Mouse (Mus musculus): ENCODE results near the gene Cbr3. TPM values are rescaled to one million over a fixed set of nuclear protein-coding genes. Genes with fewer than 3 reads are reported as not detected.
A peak's percentile ranks its signal among the peaks of the same experiment; 100 is the strongest.

Gene Cbr3
- polyA plus RNA-seq, 2 experiments, result 8.1 to 11.7 TPM

DNA sequence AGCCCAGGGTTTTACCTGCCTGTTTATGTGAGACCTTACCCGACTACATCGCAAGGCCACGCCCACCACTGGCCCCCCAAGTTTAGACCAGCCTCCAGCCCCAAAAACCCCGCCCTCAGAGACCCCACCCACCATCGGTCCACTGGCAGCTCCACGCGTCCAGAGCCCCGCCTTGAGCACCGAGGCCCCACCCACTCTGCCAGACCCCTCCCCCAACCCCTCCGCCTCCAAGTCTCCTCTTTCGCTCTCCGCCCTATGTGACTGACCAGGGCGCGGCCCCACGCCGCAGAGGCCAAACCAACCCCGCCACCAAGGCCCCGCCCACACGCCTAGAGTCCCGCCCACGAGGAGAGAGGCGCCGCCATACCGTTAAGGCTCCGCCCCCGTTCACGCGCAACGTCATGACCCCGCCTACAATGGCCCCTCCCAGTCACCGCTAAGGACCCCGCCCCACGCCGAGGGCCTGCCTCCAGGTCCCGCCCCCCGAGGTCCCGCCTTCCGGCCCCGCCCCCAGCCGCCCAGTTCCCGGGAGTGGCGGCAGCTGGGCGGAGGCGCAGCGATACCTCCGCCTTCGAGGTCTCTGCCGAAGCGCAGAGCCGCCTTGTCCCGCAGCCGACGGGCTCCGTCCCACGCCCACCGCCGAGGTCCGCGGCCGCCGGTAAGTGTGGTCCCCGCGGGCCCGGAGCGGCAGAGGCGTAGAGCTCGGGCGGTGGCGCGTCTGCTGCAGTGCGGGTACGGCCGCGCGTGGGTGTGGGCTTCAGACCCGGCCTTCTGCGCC lies 28.6 kb downstream of the Cbr3 start, which contains the start of gene Dop1b:
TSS of gene Dop1b (plus strand) at position 494 of the 778 bp plus-strand sequence.
- TF ChIP-seq POLR2A (IDR thresholded peaks at IDR 0.05; ENCODE audit: borderline replicate concordance, extremely low read depth, insufficient read depth, insufficient read length), result 0 out of 2 replicates have a peak, but pooled peaks have one; percentile 57
- Histone ChIP-seq H3K4me2 (replicated peaks; ENCODE audit: low read depth, low read length, severe bottlenecking) (peak within 1 kb of the TSS; percentile 95), H3K36me3 (ENCODE audit: control insufficient read depth, insufficient read depth, low read length) (0 out of 2 replicates have a peak, but pooled peaks cover 3% of the 10 kb centered on the region), H3K4me1 (ENCODE audit: control insufficient read depth, insufficient read depth, low read length) (peaks cover 5% of the 10 kb centered on the region; the same call in 1 of the 2 replicates), H3K9me3 (ENCODE audit: control insufficient read depth, low read length) (no peaks in the 10 kb centered on the region), H3K9ac (ENCODE audit: low read depth, low read length, severe bottlenecking) (peak within 1 kb of the TSS; percentile 77), H3K27ac (replicated peaks; ENCODE audit: low read depth, low read length) (no peak within 1 kb of the TSS), H3K27me3 (ENCODE audit: control insufficient read depth, insufficient read depth, low read length) (peaks cover 10% of the 10 kb centered on the region; the same call in 1 of the 2 replicates), H3K4me3 (replicated peaks; ENCODE audit: low read length) (peak within 1 kb of the TSS; percentile 75)
- DNase-seq (ENCODE audit: low spot score) (peak; percentile 95), ATAC-seq (ENCODE audit: low FRiP score, low read depth) (peak; percentile 93)
- WGBS, result 2% methylated on average over 29 of the region's 77 CpGs

DNA sequence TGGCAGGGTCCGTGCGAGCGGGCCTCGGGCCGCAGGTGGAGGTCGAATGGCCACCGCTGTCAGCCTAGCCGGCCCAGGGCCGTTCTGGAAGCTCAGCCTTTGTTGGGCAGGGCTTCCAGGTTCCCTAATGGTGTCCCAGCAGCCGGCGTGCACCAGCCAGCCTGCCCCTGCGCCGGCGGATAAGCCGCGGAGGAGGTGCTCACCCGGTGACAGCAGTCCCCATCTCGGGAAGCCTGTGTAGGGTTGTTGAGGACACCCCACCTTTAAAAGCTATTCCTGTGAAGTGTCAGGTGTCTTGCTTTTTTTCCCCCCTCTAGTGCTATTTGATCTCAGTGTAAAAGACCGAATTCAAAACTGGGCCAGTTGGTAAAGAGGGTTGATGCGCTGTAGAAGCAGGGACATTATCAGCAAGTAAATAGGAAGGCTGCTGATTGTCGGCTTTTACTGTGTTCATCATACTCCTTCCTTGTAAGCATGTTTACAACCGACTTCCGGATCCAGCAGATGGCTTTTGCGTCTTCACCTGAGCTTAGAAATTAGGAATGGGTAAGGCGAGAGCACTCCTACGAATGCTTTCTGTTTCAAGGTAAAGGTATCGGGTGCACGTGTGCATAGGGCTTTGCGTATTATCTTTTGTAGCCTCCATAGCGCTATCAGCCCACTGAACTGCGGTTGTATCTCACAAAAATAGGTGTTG lies 29.3 kb downstream of the Cbr3 start:
- peaks cover 5% of the 10 kb centered on the region; the same call in 1 of the 2 replicates for H3K27me3 ChIP-seq (ENCODE audit: control insufficient read depth, insufficient read depth, low read length)
- peak overlapping the region; percentile 95 for H3K4me2 ChIP-seq (replicated peaks; ENCODE audit: low read depth, low read length, severe bottlenecking)
- no peaks in the 10 kb centered on the region for H3K9me3 ChIP-seq (ENCODE audit: control insufficient read depth, low read length)
- no peak for TF ChIP-seq POLR2A (IDR thresholded peaks at IDR 0.05; ENCODE audit: borderline replicate concordance, extremely low read depth, insufficient read depth, insufficient read length)
- ATAC-seq (ENCODE audit: low FRiP score, low read depth) (no peak), DNase-seq (ENCODE audit: low spot score) (no peak)
- WGBS, result 11% methylated on average over 30 of the region's 31 CpGs
- no peak overlapping the region for H3K27ac ChIP-seq (replicated peaks; ENCODE audit: low read depth, low read length)
- 0 out of 2 replicates have a peak, but pooled peaks cover 3% of the 10 kb centered on the region for H3K36me3 ChIP-seq (ENCODE audit: control insufficient read depth, insufficient read depth, low read length)
- H3K4me3 ChIP-seq (replicated peaks; ENCODE audit: low read length), result peak overlapping the region; percentile 75
- peak overlapping the region; percentile 77 for H3K9ac ChIP-seq (ENCODE audit: low read depth, low read length, severe bottlenecking)
- H3K4me1 ChIP-seq (ENCODE audit: control insufficient read depth, insufficient read depth, low read length), result peaks cover 5% of the 10 kb centered on the region; the same call in 1 of the 2 replicates

DNA sequence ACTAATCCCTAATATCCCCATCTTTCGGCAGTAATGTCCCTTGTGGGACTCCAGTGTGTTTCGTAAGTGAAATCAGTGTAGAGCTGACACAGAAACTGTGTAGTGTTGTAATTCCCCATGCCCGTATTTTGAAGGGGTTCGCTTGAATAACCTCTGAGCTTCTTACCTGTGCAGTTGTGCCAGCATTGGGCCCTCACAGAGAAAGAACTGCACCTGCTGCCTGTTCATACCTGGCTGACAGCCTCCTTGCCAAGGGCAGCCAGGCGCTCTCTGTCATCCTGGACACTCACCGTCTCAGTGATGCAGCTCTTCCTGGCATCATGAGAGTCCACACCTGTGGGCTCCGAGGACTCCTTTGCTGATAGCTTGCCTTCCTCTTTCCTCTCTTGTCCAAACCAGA lies 30.0 kb downstream of the Cbr3 start:
- Histone ChIP-seq H3K36me3 (ENCODE audit: control insufficient read depth, insufficient read depth, low read length) (0 out of 2 replicates have a peak, but pooled peaks cover 3% of the 10 kb centered on the region), H3K9ac (ENCODE audit: low read depth, low read length, severe bottlenecking) (no peak overlapping the region), H3K4me1 (ENCODE audit: control insufficient read depth, insufficient read depth, low read length) (peaks cover 5% of the 10 kb centered on the region; the same call in 1 of the 2 replicates), H3K4me2 (replicated peaks; ENCODE audit: low read depth, low read length, severe bottlenecking) (peak overlapping the region; percentile 95), H3K27me3 (ENCODE audit: control insufficient read depth, insufficient read depth, low read length) (peaks cover 5% of the 10 kb centered on the region; the same call in 1 of the 2 replicates), H3K9me3 (ENCODE audit: control insufficient read depth, low read length) (no peaks in the 10 kb centered on the region), H3K4me3 (replicated peaks; ENCODE audit: low read length) (peak overlapping the region; percentile 75), H3K27ac (replicated peaks; ENCODE audit: low read depth, low read length) (no peak overlapping the region)
- no peak for DNase-seq (ENCODE audit: low spot score)
- no peak for TF ChIP-seq POLR2A (IDR thresholded peaks at IDR 0.05; ENCODE audit: borderline replicate concordance, extremely low read depth, insufficient read depth, insufficient read length)
- WGBS, result 86% methylated on average over 7 of the region's 7 CpGs
- ATAC-seq (ENCODE audit: low FRiP score, low read depth), result no peak

DNA sequence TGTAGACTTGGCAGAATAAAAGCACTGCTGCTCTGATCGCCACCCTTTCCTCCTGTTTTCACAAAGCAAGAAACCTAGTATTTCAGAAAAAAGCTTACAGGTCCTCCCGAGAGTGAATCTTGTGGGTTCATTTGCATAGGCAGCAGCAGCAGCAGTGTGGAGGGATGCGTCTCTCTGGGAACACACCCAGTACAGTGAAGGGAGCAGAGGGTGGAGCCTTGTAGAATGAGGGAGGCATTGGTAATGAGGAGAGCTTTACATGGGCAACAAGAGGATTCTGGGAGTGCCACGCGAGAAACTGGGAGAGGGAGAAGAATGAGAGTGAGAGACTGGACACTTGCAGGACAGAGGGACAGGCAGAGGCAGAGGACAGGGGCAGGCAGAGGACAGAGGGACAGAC lies 31.4 kb downstream of the Cbr3 start:
- Histone ChIP-seq H3K36me3 (ENCODE audit: control insufficient read depth, insufficient read depth, low read length) (0 out of 2 replicates have a peak, but pooled peaks cover 3% of the 10 kb centered on the region), H3K4me1 (ENCODE audit: control insufficient read depth, insufficient read depth, low read length) (peaks cover 5% of the 10 kb centered on the region; the same call in 1 of the 2 replicates), H3K9me3 (ENCODE audit: control insufficient read depth, low read length) (no peaks in the 10 kb centered on the region), H3K4me2 (replicated peaks; ENCODE audit: low read depth, low read length, severe bottlenecking) (no peak overlapping the region), H3K4me3 (replicated peaks; ENCODE audit: low read length) (no peak overlapping the region), H3K27me3 (ENCODE audit: control insufficient read depth, insufficient read depth, low read length) (peaks cover 5% of the 10 kb centered on the region; the same call in 1 of the 2 replicates), H3K27ac (replicated peaks; ENCODE audit: low read depth, low read length) (no peak overlapping the region), H3K9ac (ENCODE audit: low read depth, low read length, severe bottlenecking) (no peak overlapping the region)
- DNase-seq (ENCODE audit: low spot score) (no peak), ATAC-seq (ENCODE audit: low FRiP score, low read depth) (no peak)
- 34% methylated on average over 5 of the region's 5 CpGs for WGBS
- TF ChIP-seq POLR2A (IDR thresholded peaks at IDR 0.05; ENCODE audit: borderline replicate concordance, extremely low read depth, insufficient read depth, insufficient read length), result no peak

DNA sequence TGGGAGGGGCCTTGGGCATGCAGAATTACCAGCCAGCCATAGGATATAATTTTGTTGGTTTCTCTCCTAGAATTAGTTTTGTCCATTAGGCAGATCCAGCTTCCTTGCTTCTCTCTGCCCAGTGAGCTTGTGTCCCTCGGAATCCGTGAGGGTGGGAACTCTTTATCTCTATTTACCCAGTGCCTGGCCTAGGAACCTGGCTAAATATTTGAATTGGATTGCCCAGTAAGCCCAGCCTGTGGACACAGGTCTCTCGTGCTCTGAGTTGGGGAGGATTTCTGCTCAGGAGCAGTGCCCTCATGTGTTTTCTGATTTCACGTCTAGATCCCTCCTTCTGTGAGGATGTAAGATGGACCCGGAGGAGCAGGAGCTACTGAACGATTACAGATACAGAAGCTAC lies 32.8 kb downstream of the Cbr3 start:
- Histone ChIP-seq H3K9ac (ENCODE audit: low read depth, low read length, severe bottlenecking) (no peak overlapping the region), H3K27me3 (ENCODE audit: control insufficient read depth, insufficient read depth, low read length) (peaks cover 5% of the 10 kb centered on the region; the same call in 1 of the 2 replicates), H3K9me3 (ENCODE audit: control insufficient read depth, low read length) (no peaks in the 10 kb centered on the region), H3K27ac (replicated peaks; ENCODE audit: low read depth, low read length) (no peak overlapping the region), H3K4me2 (replicated peaks; ENCODE audit: low read depth, low read length, severe bottlenecking) (no peak overlapping the region), H3K36me3 (ENCODE audit: control insufficient read depth, insufficient read depth, low read length) (0 out of 2 replicates have a peak, but pooled peaks cover 3% of the 10 kb centered on the region), H3K4me1 (ENCODE audit: control insufficient read depth, insufficient read depth, low read length) (peaks cover 5% of the 10 kb centered on the region; the same call in 1 of the 2 replicates), H3K4me3 (replicated peaks; ENCODE audit: low read length) (no peak overlapping the region)
- DNase-seq (ENCODE audit: low spot score), result no peak
- ATAC-seq (ENCODE audit: low FRiP score, low read depth), result no peak
- no peak for TF ChIP-seq POLR2A (IDR thresholded peaks at IDR 0.05; ENCODE audit: borderline replicate concordance, extremely low read depth, insufficient read depth, insufficient read length)
- whole genome bisulfite sequencing, result 95% methylated on average over 6 of the region's 6 CpGs
